Mouse (Mus musculus) kidney, postnatal 4 days (tissue): ENCODE measurements around the gene Ipcef1.
A peak's percentile ranks its signal among the peaks of the same experiment; 100 is the strongest.

ENCODE experiments used
- DNase-seq, 2 experiments: peaks; one replicate each; pipeline ENCODE4 v3.0.0; 2021; ENCODE audit warnings: mixed read lengths in 2 of 2

Ipcef1 gene

DNA sequence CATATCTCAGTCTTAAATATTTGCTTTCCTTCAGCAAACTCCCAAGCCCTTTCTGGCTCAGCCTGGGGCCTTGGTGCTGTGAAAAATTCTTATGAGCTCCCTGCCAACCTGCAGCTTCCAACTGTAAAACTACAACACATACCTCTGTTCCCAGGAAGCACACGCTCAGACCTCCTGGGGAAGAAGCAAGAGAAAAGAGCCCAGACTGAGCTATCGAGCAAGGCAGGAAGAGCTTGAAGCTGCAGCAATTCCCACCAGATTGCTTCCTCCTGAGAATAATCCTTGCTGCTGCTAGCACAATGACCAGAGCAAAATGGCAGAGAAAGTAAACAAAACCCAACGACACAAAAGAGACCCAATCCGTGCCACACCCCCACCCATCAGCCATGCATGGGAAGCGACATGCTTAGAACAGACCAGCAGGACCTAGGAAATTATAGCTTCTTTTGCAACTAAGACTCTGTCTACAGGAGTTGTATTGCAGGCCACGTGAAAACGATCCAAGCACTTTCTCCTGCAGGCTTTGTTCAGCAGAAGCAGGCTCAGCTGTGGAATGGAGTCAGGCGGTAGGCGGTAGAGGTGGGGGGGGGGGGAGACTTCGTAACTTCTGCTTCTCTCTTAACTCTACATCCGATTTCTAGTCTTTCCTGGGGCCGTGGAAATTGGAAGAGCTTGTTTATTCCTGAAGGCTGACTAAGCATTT is at the start of gene Ipcef1:
TSS of gene Ipcef1 (minus strand) at position 164 of the 703 bp plus-strand sequence.
- DNase-seq = peak; percentile 9 to 27

DNA sequence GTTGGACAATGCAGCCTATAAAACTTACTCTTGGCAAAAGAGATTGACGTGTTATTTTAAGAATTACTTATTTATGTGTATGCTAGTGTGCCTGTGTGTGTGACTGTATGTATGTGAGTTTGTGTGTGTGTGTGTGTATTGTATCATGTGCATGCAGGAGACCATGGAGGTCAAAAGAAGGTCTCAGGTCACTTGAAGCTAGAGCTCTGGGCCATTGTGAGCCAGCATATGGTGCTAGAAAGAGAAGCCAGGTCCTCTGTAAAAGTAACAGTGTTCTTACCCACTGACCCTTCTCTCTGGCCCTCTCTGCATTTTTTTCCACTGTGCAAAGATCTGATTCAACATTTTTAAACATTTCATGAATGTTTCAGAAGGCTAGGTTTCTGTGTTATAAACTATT is 25.7 kb upstream of the Ipcef1 start:
- DNase-seq = no peak

DNA sequence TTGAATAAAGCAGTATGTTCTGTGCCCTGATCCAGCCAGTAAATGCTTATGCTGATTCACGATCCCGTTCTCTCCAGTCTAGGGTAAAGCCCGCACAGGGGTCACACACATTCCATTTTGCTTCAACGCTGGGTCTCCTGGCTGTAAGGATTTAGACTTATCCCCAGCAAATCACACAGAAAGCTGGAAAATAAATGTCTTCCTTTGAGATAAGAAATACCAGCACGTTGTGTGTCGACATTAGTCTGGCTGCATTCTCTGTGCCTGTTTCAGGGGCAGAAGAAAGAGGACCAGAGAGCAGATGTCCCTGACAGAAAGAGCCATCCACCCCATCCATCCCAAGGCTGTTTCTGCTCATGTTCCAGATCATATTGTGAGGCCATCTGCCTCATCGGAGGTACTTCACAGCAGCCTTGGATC is 25.1 kb upstream of the Ipcef1 start:
- DNase-seq = peak in 1 of 2 experiments; percentile 23

GRCm38 (mm10) chr10:7076662-7077211 is 24.5 kb upstream of the Ipcef1 start:
- peak; percentile 59 to 71 for DNase-seq

- peak; percentile 83 to 89 for DNase-seq
Measured at GRCm38 (mm10) chr10:7076201-7076600, 23.9 kb upstream of the Ipcef1 start.

GRCm38 (mm10) chr10:7075661-7076060 is 23.4 kb upstream of the Ipcef1 start:
- DNase-seq = no peak

DNA sequence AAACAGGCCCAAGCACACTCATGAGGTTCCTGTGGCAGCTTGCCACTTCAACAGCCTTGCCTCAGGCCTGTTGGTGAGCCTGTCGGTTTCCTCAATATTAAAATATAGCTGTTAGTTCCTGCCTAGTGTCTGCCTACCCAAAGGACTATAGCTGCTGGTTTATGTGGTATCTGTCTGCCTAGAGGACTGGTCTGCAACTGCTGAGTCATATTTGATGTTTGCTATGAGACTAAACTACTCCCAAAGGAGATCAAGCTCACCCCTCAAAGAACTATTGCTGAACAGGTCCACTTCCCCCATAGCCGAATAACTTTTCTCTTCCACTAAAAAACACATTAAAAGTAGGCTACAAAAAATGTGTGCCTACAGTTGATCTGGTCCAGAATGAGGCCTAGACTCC is 22.0 kb upstream of the Ipcef1 start:
- no peak for DNase-seq

DNA sequence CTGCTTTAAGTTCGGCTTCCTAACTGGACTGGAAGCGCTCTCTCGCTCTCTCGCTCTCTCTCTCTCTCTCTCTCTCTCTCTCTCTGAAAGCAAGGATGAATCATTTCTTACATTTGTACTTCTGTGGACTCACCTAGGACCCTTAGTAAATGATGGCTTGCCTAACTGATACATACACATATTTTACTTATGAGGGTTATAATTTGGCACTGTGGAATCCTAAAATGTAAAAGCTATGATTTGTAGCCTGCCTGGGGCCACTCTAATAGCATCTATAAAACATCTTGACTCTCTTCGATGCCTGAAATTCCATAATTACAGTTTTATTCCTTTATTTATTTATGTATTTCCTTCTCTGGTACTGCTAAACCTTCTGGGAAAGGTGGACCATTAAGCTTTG is 18.6 kb upstream of the Ipcef1 start:
- no peak for DNase-seq

DNA sequence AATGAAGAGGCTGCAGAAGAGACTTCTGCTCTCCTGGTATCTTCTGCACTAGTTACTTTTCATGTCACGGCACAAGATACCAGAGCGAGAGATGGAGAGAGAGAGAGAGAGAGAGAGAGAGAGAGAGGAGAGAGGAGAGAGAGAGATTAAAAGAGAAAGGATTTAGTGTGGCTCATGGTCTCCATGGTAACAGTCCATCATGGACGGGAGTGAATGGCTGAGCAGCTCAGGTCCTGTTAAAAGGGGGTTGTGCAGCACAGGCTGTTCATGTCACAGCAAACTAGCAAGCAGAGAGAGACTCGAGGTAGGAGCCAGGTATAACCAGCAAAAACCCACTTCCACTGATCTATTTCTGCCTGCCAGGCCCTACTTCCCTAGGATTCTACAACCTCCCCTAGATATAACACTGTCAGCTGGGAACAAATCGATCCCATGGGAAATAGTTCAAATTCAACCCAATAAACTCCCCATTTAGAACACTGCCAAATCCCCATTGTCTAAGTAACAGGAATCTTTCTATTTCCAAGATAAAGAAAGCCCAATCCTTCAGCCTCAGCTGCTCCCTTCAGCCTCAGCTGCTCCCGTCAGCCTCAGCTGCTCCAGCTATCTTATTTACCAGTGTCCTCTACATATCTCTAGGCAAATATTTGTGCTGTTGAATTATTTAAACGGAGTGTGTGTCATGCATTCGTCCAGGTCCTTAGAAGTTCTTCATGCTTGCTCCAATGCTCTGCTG is 18.0 kb upstream of the Ipcef1 start:
- no peak for DNase-seq

DNA sequence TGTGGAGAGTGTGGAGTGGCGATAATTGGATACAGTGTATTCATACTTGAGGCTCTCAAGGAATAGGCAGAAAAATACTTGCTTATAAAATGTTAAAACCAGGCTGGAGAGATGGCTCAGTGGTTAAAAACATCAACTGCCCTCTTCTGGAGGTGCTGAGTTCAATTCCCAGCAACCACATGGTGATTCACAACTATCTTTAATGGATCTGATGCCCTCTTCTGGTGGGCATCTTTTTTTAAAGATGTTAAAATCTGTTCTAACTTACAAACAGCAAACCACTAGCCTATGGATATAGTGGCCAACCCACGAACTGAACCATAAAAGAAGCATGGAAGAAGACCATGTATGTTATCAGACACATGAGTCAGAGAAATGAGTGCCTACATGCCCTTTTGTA is 16.8 kb upstream of the Ipcef1 start:
- no peak for DNase-seq

DNA sequence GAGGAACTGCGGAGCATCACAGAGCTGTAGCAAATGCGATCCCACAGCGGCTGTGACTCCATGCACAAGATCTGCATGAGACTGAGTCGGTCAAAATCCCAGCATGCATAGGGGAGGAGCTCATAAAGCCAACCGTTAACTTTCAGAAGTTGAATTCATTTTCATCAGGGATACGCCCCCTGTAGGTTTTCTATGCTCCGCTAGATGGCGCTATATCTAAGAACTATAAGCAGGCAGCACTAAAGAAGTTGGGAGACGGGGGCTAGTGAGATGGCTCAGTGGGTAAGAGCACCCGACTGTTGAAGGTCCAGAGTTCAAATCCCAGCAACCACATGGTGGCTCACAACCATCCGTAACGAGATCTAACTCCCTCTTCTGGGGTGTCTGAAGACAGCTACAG is 16.3 kb upstream of the Ipcef1 start:
- DNase-seq = no peak

- DNase-seq = no peak
Measured at GRCm38 (mm10) chr10:7063752-7064457, 11.6 kb upstream of the Ipcef1 start.

- DNase-seq = no peak
Measured at GRCm38 (mm10) chr10:7062993-7063392, 10.7 kb upstream of the Ipcef1 start.

GRCm38 (mm10) chr10:7060326-7060725 is 8.0 kb upstream of the Ipcef1 start:
- no peak for DNase-seq

DNA sequence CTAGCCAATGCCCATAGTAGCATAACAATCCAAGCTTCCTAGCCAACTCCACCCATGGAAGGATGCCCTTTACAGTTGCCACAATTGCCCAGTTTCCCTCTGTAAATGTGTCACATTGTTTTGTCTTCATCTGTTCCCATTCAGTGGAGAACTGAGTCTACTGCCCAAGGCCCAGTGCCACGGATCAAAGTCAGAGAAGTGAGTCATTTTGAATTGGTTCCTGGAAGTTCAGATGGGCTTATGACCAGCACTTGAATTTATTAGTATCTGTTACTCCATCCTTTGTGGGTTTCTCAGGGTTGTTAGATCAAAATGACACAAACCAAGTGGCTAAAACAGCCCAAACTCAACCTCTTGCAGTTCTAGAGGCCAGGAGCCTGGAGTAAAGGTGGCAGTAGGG is 5.3 kb upstream of the Ipcef1 start:
- DNase-seq = no peak

GRCm38 (mm10) chr10:7054560-7055205 is 2.4 kb upstream of the Ipcef1 start:
- peak; percentile 6 to 22 for DNase-seq

DNA sequence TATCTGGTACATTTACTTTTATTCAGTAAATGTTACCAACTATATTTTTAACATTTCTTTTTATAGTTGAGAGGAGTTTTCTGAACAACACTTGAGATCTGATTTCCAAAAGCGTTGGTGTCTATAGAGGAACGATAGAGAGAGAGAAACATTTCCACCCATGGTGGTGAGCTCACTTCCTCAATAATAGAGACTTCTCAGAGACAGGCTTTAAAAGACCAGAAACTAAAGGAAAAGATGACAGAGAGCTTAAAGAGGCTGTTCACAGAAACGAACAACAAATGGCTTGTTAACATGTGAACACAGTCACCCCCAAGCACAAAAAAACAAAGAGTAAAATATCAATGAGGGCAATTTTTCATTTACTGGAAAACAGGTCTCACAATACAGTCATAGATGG is 2.4 kb downstream of the Ipcef1 start:
- DNase-seq = no peak

DNA sequence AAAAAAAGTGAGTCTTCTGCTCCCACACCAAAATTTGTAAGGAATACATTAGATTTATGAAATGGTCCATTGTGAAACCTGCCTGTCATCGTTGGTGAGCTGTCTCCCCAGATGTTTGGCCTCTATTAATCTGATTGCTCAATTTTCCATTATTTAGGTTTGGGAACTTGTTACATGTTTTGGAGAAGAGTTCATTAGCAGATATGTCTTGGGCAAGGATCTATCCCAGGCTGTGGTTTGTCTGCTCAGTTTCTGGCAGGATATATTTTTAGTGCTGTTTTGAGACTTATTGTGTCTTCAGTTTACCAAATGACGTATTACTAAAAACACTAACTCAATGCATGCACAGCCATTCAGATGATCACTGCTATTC is 4.4 kb downstream of the Ipcef1 start:
- DNase-seq = no peak

- DNase-seq = peak; percentile 66 to 72
Measured at GRCm38 (mm10) chr10:7047288-7047918, 4.9 kb downstream of the Ipcef1 start.

- DNase-seq = peak; percentile 31 to 44
Measured at GRCm38 (mm10) chr10:7043896-7044295, 8.4 kb downstream of the Ipcef1 start.

GRCm38 (mm10) chr10:7041032-7041431 is 11.2 kb downstream of the Ipcef1 start:
- DNase-seq = no peak

- no peak for DNase-seq
Measured at GRCm38 (mm10) chr10:7037194-7037593, 15.1 kb downstream of the Ipcef1 start.
